Mouse (Mus musculus) gastrocnemius, postnatal 4 days (tissue): ENCODE data around the gene Scnn1a. TPM values are rescaled to one million over a fixed set of nuclear protein-coding genes. Genes with fewer than 3 reads are reported as not detected.
"Not testable (repeated sequence)": the region's sequence is repeated elsewhere in the genome, so short reads cannot be mapped to it uniquely, and the experiment has no call there.

Source experiments
- DNase-seq, 2 experiments: peaks; one replicate each; pipeline ENCODE4 v3.0.0; 2021 to 2022; ENCODE audit warnings: low spot score in 2 of 2, mixed read lengths in 2 of 2
- long read RNA-seq, 2 experiments: library from polyadenylated mRNA; stranded (forward); transcript quantifications; one replicate each; pipeline ENCODE4 v2.0.0; 2021
- total RNA-seq, 2 experiments: library from RNA; stranded (reverse); gene quantifications; 2 replicates each; pipeline ENCODE4 v1.2.3; 2021

Gene Scnn1a
- total RNA-seq = under 1 TPM; 0.39 to 0.86 TPM
- long read RNA-seq, experiment 1, partial matches to known transcripts = 1 of 1 reads
- long read RNA-seq, experiment 1, other reads (novel, unspliced or antisense) = 0 of 1 reads
- long read RNA-seq, experiment 2, partial matches to known transcripts = 1 of 1 reads
- long read RNA-seq, experiment 2, other reads (novel, unspliced or antisense) = 0 of 1 reads

DNA sequence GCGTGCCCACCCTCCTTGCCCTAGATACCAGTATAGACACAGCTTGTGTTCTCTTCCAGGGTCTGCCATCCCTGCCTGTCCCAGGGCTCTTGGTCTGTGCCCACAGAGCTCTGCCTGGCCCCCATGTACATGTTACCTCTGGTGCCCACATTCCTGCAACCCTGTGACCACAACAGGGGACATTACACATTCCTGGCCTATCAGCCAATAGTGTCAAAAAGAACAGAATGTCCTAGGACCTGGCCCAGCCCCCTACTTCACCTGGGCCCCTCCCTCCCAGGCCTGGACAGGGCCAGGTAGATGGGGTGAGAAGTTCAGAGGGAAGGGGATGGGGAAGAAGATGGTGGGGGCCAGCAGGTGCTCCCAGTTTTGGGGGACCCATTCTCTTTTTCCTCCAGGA lies at the start of gene Scnn1a:
Gene Scnn1a, plus strand, starts transcription at position 337 of the 400 bp plus-strand sequence.
- no peak for DNase-seq

DNA sequence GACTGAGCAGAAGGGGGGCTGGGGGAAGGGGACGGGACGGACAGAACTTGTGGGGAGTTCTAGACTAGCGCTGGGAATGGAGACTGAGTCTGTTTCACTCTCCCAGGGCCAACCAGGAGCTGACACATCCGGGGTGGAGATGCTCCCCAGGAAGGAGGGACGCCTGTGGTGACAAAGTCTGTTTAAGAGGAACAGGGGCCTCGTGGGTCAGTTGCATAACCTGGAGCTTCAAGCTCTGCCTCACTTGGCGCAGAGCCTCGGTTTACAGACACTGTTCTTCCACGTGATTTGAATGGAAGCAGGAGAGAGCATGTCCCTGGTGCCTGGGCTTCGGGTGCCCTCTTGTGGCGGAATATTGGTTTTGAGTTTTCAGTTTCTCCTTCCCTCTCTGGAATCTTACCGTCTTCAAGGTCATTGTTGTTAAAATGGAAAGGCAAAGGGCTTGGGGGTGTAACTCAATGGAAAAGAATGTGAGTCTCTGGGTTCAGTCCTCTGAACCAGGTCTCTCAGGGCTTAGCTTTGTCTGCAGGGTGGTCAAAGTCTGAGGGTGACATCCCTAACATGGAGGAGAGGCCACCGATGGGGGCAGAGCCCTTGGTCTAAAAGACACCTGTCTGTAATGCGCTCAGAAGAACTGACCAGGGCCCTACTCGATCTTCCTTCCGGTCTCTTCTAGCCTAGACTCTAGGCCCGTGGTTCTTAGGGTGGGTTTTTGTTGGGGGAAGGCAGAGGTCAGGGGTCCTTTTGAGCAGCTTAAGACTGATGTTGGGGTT lies 48.8 kb upstream of the Scnn1a start:
- DNase-seq = peak; percentile 76 to 92

- no peak for DNase-seq
Observed at GRCm38 (mm10) chr6:125272228-125272785, 48.2 kb upstream of the Scnn1a start.

DNA sequence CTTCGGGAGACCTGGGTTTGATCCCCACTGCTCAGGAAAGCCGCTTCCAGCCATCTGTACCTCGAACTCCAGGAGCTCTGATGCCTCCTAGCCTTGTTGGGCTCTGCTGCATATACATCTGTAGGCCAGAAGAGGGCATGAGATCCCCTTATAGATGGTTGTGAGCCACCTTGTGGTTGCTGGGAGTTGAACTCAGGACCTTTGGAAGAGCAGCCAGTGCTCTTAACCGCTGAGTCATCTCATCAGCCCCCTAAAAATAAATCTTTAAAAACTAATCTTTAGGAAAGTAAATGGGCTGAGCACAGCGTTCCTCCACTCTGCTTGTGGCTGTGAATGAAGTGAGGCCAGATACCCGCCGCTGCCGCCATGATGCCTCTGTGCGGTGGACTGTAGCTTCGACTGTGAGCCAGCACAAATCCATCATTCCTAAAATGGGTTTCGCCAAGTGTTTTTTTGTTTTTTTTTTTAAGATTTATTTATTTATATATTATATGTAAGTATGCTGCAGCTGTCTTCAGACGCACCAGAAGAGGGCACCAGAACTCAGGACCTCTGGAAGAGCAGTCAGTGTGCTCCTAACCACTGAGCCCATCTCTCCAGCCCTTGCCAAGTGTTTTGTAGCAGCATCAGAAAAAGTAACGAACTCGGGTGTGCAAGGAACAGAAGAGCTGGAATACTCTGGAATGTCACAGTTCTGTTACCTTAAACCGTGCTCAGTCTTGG lies 45.5 kb upstream of the Scnn1a start:
- DNase-seq = peak in 1 of 2 experiments; percentile 54

GRCm38 (mm10) chr6:125279729-125280128 lies 40.7 kb upstream of the Scnn1a start:
- no peak for DNase-seq

GRCm38 (mm10) chr6:125282721-125283120 lies 37.7 kb upstream of the Scnn1a start:
- DNase-seq = not testable (repeated sequence)

- no peak for DNase-seq
Observed at GRCm38 (mm10) chr6:125284250-125284649, 36.2 kb upstream of the Scnn1a start.

DNA sequence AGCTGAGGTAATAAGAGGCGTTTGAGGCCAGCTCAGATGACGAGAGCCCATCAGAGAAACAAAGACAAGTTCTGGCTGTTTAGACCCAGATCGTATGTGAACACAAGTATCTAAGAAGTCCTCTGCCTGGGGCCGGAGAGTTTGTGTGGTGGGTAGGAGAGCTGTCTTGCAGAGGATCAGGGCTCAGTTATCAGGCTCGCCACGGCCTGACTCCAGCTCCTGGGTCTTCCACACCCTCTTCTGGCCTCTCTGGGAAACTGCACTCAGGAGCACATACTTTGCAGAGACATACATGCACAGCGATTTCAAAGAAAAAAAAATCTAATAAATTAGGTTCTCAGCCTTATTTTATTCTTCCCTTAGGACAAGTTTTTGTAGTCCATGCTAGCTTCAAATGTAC lies 35.7 kb upstream of the Scnn1a start:
- no peak for DNase-seq

- no peak for DNase-seq
Observed at GRCm38 (mm10) chr6:125285890-125286289, 34.6 kb upstream of the Scnn1a start, which contains the start of gene Tuba3a. Tuba3a (minus strand) TSS chr6:125286042.

- DNase-seq = no peak
Observed at GRCm38 (mm10) chr6:125286944-125287343, 33.5 kb upstream of the Scnn1a start.

- DNase-seq = no peak
Observed at GRCm38 (mm10) chr6:125288730-125289129, 31.7 kb upstream of the Scnn1a start.

- DNase-seq = no peak
Observed at GRCm38 (mm10) chr6:125291329-125291728, 29.1 kb upstream of the Scnn1a start.

DNA sequence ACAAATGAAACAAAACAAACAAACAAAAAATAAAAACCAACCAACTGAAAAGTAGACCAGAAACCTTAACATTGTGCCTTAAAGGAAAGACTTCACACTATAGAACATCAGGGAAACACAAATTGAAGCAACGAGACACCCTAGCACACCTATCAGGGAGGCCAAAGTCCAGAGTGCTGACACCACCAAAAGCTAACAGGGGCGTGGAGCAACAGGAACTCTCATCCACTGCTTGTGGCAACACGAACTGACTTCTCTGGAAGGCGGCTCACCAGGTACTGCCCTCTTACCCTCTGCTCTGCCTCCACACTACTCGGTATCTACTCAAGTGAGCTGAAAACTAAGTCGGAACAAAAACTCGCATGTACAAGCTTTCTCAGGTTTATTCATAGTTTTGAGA lies 28.2 kb upstream of the Scnn1a start:
- no peak for DNase-seq

- DNase-seq = no peak
Observed at GRCm38 (mm10) chr6:125294049-125294448, 26.4 kb upstream of the Scnn1a start.

GRCm38 (mm10) chr6:125297149-125297820 lies 23.2 kb upstream of the Scnn1a start:
- no peak for DNase-seq

- DNase-seq = no peak
Observed at GRCm38 (mm10) chr6:125300982-125301381, 19.5 kb upstream of the Scnn1a start.

GRCm38 (mm10) chr6:125302231-125302982 lies 18.1 kb upstream of the Scnn1a start:
- DNase-seq = no peak

DNA sequence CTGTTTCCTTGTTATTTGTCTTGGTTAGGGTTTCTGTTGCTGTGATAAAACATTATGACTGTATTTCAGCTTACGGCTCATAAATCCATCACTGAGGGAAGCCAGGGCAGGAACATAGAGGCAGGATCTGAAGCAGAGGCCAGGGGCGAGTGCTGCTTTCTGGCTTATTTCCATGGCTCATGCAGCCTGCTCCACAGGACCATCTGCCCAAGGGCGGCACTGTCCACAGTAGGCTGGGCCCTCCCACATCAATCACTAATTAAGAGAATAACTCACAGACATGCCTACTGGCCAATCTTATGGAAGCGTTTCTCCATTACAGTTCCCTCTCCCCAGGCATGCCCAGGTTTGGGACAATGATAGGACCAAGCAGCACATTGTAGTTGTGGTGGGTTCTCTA lies 17.2 kb upstream of the Scnn1a start:
- DNase-seq = no peak

GRCm38 (mm10) chr6:125304408-125304807 lies 16.1 kb upstream of the Scnn1a start:
- DNase-seq = not testable (repeated sequence)

DNA sequence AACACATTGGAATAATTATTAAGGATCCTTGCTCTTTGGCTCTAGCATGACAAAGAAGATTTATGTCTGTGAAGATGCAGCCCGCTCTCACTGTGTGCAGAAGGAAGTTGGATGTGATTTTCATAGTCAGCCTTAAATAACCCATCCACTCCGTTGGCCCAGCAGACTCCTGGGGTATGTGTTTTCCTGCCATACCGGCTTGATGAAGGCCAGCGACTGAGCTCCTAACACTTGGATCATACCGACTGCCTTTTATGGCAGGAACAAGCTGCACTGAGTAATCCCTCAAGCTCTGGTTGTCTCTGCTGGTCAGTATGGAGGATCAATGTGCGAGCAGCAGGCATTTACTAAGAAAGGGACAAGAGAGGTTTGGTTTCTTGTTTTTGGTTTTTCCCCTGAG lies 15.0 kb upstream of the Scnn1a start:
- no peak for DNase-seq
